Mouse (Mus musculus): ENCODE measurements at regions not wholly inside any gene's neighbourhood (a gene's known extent, or its start where the extent isn't known, plus 50 kb on each side); places are given as distances from the start of the nearest gene placed in this dataset.

DNA sequence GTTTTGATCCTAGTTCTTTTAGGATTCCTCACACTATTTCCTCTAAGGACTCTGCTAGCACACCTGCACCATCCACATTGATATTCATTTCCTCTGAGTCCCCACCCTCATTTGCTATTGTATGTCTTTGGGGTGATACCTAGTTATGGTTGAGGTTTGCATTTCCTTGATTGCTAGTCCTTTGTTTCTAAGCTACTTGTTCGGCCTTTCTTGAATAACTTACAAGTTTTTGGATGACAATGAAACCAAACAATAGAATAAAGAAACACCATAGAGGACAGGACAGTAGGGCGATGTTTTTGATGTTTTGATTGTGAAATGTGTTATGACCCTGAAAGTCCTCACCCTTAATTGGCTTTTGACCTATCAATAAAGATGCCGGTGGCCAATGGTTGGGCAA, 531.8 kb upstream of the Fam98a start:
- Histone ChIP-seq H3K4me1 (ENCODE audit: control insufficient read depth, insufficient read depth, insufficient read length, low read length) (no peaks in the 10 kb centered on the region), H3K27ac (ENCODE audit: insufficient read depth, low read depth, low read length) (no peak overlapping the region), H3K4me3 (ENCODE audit: low read depth, low read length) (no peak overlapping the region), H3K36me3 (ENCODE audit: control insufficient read depth, insufficient read depth, low read length) (no peaks in the 10 kb centered on the region), H3K27me3 (ENCODE audit: control insufficient read depth, insufficient read depth, low read length) (no peaks in the 10 kb centered on the region)
- no peak for TF ChIP-seq POLR2A (IDR thresholded peaks at IDR 0.05; ENCODE audit: low read depth, low read length)
- TF ChIP-seq CTCF (IDR thresholded peaks at IDR 0.05; ENCODE audit: extremely low read depth, insufficient read length, insufficient replicate concordance, low read depth, low read length): no peak
- WGBS: 86% methylated on average over 3 of the region's 3 CpGs

- Histone ChIP-seq H3K36me3 (ENCODE audit: control insufficient read depth, insufficient read depth, low read length) (no peaks in the 10 kb centered on the region), H3K4me1 (ENCODE audit: control insufficient read depth, insufficient read depth, insufficient read length, low read length) (no peaks in the 10 kb centered on the region), H3K27me3 (ENCODE audit: control insufficient read depth, insufficient read depth, low read length) (no peaks in the 10 kb centered on the region), H3K4me3 (ENCODE audit: low read depth, low read length) (no peak overlapping the region), H3K27ac (ENCODE audit: insufficient read depth, low read depth, low read length) (no peak overlapping the region)
- TF ChIP-seq POLR2A (IDR thresholded peaks at IDR 0.05; ENCODE audit: low read depth, low read length): no peak
- TF ChIP-seq CTCF (IDR thresholded peaks at IDR 0.05; ENCODE audit: extremely low read depth, insufficient read length, insufficient replicate concordance, low read depth, low read length): no peak
- 63% methylated on average over 2 of the region's 2 CpGs for WGBS
These were observed 530.0 kb upstream of the Fam98a start for GRCm38 (mm10) chr17:76081780-76082179.

DNA sequence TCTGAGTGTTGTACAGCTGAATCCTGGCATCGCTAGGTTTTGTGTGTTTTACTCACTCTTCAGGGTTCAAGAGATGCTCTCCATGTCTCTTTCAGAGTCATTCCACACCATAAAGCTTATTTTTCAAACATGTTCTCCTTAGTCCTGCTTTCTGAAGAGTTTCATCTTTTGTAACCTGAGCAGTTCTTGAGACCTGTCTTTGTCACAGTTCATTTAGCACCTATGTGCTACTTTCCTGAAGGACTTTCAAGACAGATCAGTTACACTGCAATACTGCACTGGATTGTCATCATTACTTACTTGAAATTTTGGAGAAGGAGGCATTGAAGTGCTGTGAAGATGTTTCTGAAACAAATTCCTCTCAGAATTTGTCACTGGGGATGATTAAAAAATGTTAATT, 494.7 kb upstream of the Fam98a start:
- no peak overlapping the region for H3K4me3 ChIP-seq (ENCODE audit: low read depth, low read length)
- no peaks in the 10 kb centered on the region for H3K27me3 ChIP-seq (ENCODE audit: control insufficient read depth, insufficient read depth, low read length)
- TF ChIP-seq POLR2A (IDR thresholded peaks at IDR 0.05; ENCODE audit: low read depth, low read length): no peak
- no peak for TF ChIP-seq CTCF (IDR thresholded peaks at IDR 0.05; ENCODE audit: extremely low read depth, insufficient read length, insufficient replicate concordance, low read depth, low read length)
- no peaks in the 10 kb centered on the region for H3K4me1 ChIP-seq (ENCODE audit: control insufficient read depth, insufficient read depth, insufficient read length, low read length)
- no peaks in the 10 kb centered on the region for H3K36me3 ChIP-seq (ENCODE audit: control insufficient read depth, insufficient read depth, low read length)
- no peak overlapping the region for H3K27ac ChIP-seq (ENCODE audit: insufficient read depth, low read depth, low read length)
- 91% methylated on average over 1 of the region's 1 CpGs for WGBS

DNA sequence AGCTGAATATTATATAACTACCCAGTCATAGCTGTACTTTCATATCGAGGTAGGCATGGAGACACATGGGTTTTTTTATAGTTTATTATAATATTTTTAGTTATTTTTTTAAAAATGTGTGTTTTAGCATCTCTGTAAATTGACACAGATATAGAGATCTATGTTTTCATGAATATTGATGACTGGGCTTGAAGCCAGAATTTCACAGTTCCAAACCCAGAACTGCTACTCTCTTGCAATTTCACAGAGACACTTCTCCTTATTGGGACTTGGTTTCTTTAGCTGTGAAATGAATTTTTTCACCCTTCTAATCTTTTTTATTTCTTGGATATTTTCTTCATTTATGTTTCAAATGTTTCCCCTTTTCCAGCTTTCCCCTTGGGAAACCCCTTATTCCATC, 481.0 kb upstream of the Fam98a start:
- H3K4me3 ChIP-seq (ENCODE audit: low read depth, low read length): no peak overlapping the region
- no peaks in the 10 kb centered on the region for H3K4me1 ChIP-seq (ENCODE audit: control insufficient read depth, insufficient read depth, insufficient read length, low read length)
- no peaks in the 10 kb centered on the region for H3K36me3 ChIP-seq (ENCODE audit: control insufficient read depth, insufficient read depth, low read length)
- WGBS: 53% methylated on average over 1 of the region's 1 CpGs
- no peak for TF ChIP-seq POLR2A (IDR thresholded peaks at IDR 0.05; ENCODE audit: low read depth, low read length)
- TF ChIP-seq CTCF (IDR thresholded peaks at IDR 0.05; ENCODE audit: extremely low read depth, insufficient read length, insufficient replicate concordance, low read depth, low read length): no peak
- H3K27me3 ChIP-seq (ENCODE audit: control insufficient read depth, insufficient read depth, low read length): no peaks in the 10 kb centered on the region
- H3K27ac ChIP-seq (ENCODE audit: insufficient read depth, low read depth, low read length): no peak overlapping the region

- TF ChIP-seq CTCF (IDR thresholded peaks at IDR 0.05; ENCODE audit: extremely low read depth, insufficient read length, insufficient replicate concordance, low read depth, low read length): no peak
- 86% methylated on average over 1 of the region's 1 CpGs for WGBS
- H3K27ac ChIP-seq (ENCODE audit: insufficient read depth, low read depth, low read length): no peak overlapping the region
- H3K4me3 ChIP-seq (ENCODE audit: low read depth, low read length): no peak overlapping the region
- no peaks in the 10 kb centered on the region for H3K36me3 ChIP-seq (ENCODE audit: control insufficient read depth, insufficient read depth, low read length)
- H3K4me1 ChIP-seq (ENCODE audit: control insufficient read depth, insufficient read depth, insufficient read length, low read length): no peaks in the 10 kb centered on the region
- H3K27me3 ChIP-seq (ENCODE audit: control insufficient read depth, insufficient read depth, low read length): no peaks in the 10 kb centered on the region
These were observed 456.3 kb upstream of the Fam98a start for GRCm38 (mm10) chr17:76008011-76008410.

GRCm38 (mm10) chr17:76002836-76003235, 451.1 kb upstream of the Fam98a start:
- no peaks in the 10 kb centered on the region for H3K4me1 ChIP-seq (ENCODE audit: control insufficient read depth, insufficient read depth, insufficient read length, low read length)
- H3K36me3 ChIP-seq (ENCODE audit: control insufficient read depth, insufficient read depth, low read length): no peaks in the 10 kb centered on the region
- no peak overlapping the region for H3K27ac ChIP-seq (ENCODE audit: insufficient read depth, low read depth, low read length)
- TF ChIP-seq CTCF (IDR thresholded peaks at IDR 0.05; ENCODE audit: extremely low read depth, insufficient read length, insufficient replicate concordance, low read depth, low read length) (no peak), POLR2A (IDR thresholded peaks at IDR 0.05; ENCODE audit: low read depth, low read length) (no peak)
- no peaks in the 10 kb centered on the region for H3K27me3 ChIP-seq (ENCODE audit: control insufficient read depth, insufficient read depth, low read length)
- no peak overlapping the region for H3K4me3 ChIP-seq (ENCODE audit: low read depth, low read length)

DNA sequence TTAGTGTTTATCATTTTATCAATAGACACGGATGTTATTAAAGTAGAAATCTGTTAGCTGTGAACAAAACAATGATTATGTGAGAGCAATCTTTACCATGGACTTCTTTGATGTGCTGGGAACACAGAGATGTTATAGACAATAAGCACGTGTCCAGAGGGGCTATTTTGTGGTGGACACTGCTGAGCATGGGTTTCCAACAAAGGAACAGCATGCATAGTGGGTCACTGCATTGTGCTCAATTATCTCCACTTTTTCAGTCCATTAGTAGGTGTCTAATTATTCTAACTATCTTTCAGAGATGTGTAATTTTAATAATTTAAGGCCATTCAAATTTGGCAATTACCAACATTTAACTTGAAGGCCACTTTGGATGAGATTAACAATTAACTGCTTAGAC, 409.6 kb upstream of the Fam98a start:
- H3K27ac ChIP-seq (ENCODE audit: insufficient read depth, low read depth, low read length): no peak overlapping the region
- no peaks in the 10 kb centered on the region for H3K27me3 ChIP-seq (ENCODE audit: control insufficient read depth, insufficient read depth, low read length)
- H3K4me1 ChIP-seq (ENCODE audit: control insufficient read depth, insufficient read depth, insufficient read length, low read length): no peaks in the 10 kb centered on the region
- 61% methylated on average over 2 of the region's 2 CpGs for WGBS
- no peak overlapping the region for H3K4me3 ChIP-seq (ENCODE audit: low read depth, low read length)
- H3K36me3 ChIP-seq (ENCODE audit: control insufficient read depth, insufficient read depth, low read length): no peaks in the 10 kb centered on the region
- no peak for TF ChIP-seq POLR2A (IDR thresholded peaks at IDR 0.05; ENCODE audit: low read depth, low read length)
- TF ChIP-seq CTCF (IDR thresholded peaks at IDR 0.05; ENCODE audit: extremely low read depth, insufficient read length, insufficient replicate concordance, low read depth, low read length): no peak

Measured in small intestine, adult 2 months (tissue).